Mouse (Mus musculus) lung, postnatal 0 days (tissue): ENCODE results near the gene Golph3l. TPM values are rescaled to one million over a fixed set of nuclear protein-coding genes. Genes with fewer than 3 reads are reported as not detected.
A peak's percentile ranks its signal among the peaks of the same experiment; 100 is the strongest.

ENCODE experiments used
- ATAC-seq: fragments of 200-750 bp; cut with Nextera tagmentation; 2 replicates; pipeline ENCODE4 v1.8.0; 2017; ENCODE audit warnings: moderate library complexity
- DNase-seq: peaks from one replicate; pipeline ENCODE4 v3.0.0-alpha.2; 2016; ENCODE audit warnings: low spot score
- H3K27ac ChIP-seq: fragments of 300-500 bp; sonication (generic); 2 replicates; pipeline ENCODE4 v1.5.1; 2014; ENCODE audit warnings: antibody characterized with exemption, mild to moderate bottlenecking, low read length, mixed read lengths
- H3K27me3 ChIP-seq: fragments of 300-500 bp; sonication (generic); replicated peaks from 2 replicates; pipeline ENCODE4 v1.6.1; 2014; ENCODE audit warnings: low read length, mixed read lengths; ENCODE audit not compliant: insufficient read depth
- H3K36me3 ChIP-seq: fragments of 300-500 bp; sonication (generic); 2 replicates; pipeline ENCODE4 v1.6.1; 2014; ENCODE audit warnings: low read length, mixed read lengths; ENCODE audit not compliant: insufficient read depth
- H3K4me1 ChIP-seq: fragments of 300-500 bp; sonication (generic); 2 replicates; pipeline ENCODE4 v1.6.1; 2014; ENCODE audit warnings: antibody characterized with exemption, low read depth, low read length, mixed read lengths; ENCODE audit not compliant: insufficient read depth
- H3K4me2 ChIP-seq: fragments of 300-500 bp; sonication (generic); replicated peaks from 2 replicates; pipeline ENCODE4 v1.6.1; 2014; ENCODE audit warnings: low read depth, mild to moderate bottlenecking, low read length, moderate library complexity, mixed read lengths
- H3K4me3 ChIP-seq: fragments of 300-500 bp; sonication (generic); 2 replicates; pipeline ENCODE4 v1.5.1; 2014; ENCODE audit warnings: low read depth, low read length
- H3K9ac ChIP-seq: fragments of 300-500 bp; sonication (generic); replicated peaks from 2 replicates; pipeline ENCODE4 v1.6.1; 2014; ENCODE audit warnings: low read depth, mild to moderate bottlenecking
- H3K9me3 ChIP-seq: fragments of 300-500 bp; sonication (generic); 2 replicates; pipeline ENCODE4 v1.6.1; 2016; ENCODE audit warnings: low read length, mixed read lengths
- CTCF ChIP-seq: IDR thresholded peaks from 2 replicates; pipeline ENCODE4 v1.5.1; 2016; ENCODE audit warnings: antibody characterized with exemption, mild to moderate bottlenecking
- EP300 ChIP-seq: IDR thresholded peaks from 2 replicates; pipeline ENCODE4 v1.6.1; 2016; ENCODE audit warnings: antibody characterized with exemption, mild to moderate bottlenecking, control low read depth
- WGBS: fragments of 180-500 bp; shearing (Covaris S2); extraction: QIAGEN DNeasy Blood & Tissue Kit; methylation state at CpG from one replicate; pipeline ENCODE4 v1.1.7; 2014; 5-methylcytosine and 5-hydroxymethylcytosine counted together
- polyA plus RNA-seq: library from polyadenylated mRNA; unstranded; fragments of >200 nt; fragmentation: Nextera tagmentation; extraction: Ambion mirVana; gene quantifications from 2 replicates; pipeline ENCODE4 v1.2.1, GENCODE M21; 2015

Golph3l gene
- polyA plus RNA-seq, 1 experiment from 2014 or later = 23.1 TPM

DNA sequence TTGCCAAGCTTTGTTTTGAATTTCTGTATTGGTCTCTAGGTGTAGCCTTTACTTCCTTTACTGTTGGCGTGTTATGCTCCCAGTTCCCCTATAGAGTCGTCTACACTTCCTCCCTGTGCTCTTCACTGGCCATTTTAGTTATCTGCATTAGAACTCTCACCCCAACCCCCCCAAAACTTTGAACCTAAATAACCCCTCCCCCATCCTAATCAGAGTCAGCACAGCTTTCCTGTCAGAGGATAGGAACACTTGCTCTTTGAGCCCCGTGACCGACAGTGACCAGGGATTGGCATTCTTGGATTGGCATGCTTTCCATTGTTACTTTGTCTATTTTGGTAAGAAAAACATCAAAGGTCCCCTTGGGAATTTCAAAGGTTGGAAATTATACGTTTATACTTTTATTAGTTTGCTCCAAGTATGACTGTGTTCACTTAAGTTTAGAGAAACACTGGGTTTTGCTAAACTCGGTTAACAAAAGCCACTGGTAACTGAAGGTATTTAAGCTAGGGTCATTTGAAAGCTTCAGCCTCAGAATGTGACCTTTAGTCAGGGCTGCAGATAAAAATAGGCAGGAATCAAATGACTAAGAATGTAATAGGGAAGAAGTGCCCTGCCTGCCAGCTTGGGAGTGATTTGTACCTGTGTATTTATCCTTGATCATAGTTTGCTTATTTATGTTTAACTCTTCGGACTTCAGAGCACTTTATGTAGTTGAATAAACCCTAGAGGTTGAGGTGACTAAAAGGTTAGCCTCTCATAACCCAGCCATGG lies 73.4 kb downstream of the Golph3l start:
- WGBS = 12% methylated on average over 7 of the region's 7 CpGs
- no peak for TF ChIP-seq CTCF
- no peak for TF ChIP-seq EP300
- Histone ChIP-seq H3K4me3 (peak overlapping the region; percentile 99), H3K36me3 (peaks cover 26% of the 10 kb centered on the region; the same call in 1 of the 2 replicates), H3K9me3 (no peaks in the 10 kb centered on the region), H3K9ac (peak overlapping the region; percentile 100), H3K27me3 (no peaks in the 10 kb centered on the region), H3K27ac (peak overlapping the region; percentile 52), H3K4me1 (peaks cover 44% of the 10 kb centered on the region), H3K4me2 (peak overlapping the region; percentile 71)
- DNase-seq = peak; percentile 37
- ATAC-seq = no peak

DNA sequence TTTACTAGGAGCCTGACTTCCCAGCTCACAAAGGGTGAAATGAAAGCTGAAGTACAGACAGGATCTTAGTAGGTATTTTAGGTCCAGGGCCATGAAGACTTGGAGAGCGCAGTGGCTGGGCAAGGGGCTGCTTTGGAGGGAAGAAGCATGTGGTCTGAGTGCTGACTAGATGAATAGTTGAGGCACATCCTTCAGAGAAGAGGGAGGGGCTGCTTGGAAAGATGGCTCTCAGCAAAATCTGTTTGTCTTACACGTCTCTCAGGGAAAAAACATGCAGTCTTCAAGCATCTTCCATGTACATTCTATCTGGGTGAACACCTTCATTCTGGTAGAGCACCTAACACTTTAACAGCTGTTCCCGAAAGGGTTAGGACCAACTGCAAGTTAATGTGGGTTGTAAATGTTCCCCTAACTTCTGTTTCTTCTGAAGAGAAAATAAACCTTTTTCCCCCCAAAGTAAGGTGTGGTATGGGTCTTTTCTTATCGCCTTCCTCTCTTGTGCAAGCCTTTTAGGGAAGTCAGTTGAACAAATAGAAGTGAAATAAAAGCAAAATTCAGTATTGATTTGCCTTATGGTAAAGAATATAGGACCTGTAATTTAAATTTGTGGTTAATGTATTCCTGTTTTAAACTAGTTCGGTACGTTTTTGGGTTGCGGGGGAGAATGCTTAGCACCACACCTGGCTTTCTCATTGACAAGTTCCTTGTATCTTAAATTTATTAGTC lies 74.2 kb downstream of the Golph3l start:
- Histone ChIP-seq H3K9ac (no peak overlapping the region; the same call in 1 of the 2 replicates), H3K27ac (0 out of 2 replicates have a peak overlapping the region, but pooled peaks have one; percentile 90), H3K9me3 (no peaks in the 10 kb centered on the region), H3K27me3 (no peaks in the 10 kb centered on the region), H3K4me1 (peaks cover 48% of the 10 kb centered on the region), H3K4me3 (peak overlapping the region; percentile 99), H3K4me2 (peak overlapping the region; percentile 71), H3K36me3 (peaks cover 26% of the 10 kb centered on the region; the same call in 1 of the 2 replicates)
- ATAC-seq (no peak), DNase-seq (no peak)
- TF ChIP-seq EP300 (no peak), CTCF (no peak)
- 60% methylated on average over 7 of the region's 7 CpGs for WGBS

DNA sequence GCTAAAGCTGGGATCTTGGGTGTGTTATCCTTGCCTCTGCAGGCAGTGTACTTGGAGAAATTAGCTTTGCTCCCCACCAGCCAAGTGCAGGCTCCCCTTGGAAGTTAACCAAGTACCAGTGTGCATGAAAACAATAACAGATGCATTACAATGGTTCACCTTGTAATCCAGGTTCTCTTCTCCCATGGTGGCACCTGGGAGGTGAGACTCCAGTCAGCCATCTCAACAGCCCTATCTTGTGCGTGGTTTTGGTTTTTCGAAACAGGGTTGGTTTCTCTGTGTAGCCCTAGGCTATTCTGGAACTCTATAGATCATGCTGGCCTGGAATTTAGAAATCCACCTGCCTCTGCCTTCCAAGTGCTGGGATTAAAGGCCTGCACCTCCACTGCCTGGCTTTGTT lies 74.8 kb downstream of the Golph3l start:
- peak overlapping the region; percentile 90 for H3K27ac ChIP-seq
- ATAC-seq = no peak
- WGBS = 63% methylated on average over 2 of the region's 2 CpGs
- H3K4me1 ChIP-seq = peaks cover 51% of the 10 kb centered on the region
- peaks cover 26% of the 10 kb centered on the region; the same call in 1 of the 2 replicates for H3K36me3 ChIP-seq
- TF ChIP-seq EP300 = no peak
- TF ChIP-seq CTCF = no peak
- DNase-seq = no peak
- no peaks in the 10 kb centered on the region for H3K27me3 ChIP-seq
- no peak overlapping the region for H3K9ac ChIP-seq
- H3K4me3 ChIP-seq = no peak overlapping the region
- no peaks in the 10 kb centered on the region for H3K9me3 ChIP-seq
- peak overlapping the region; percentile 71; the same call in 1 of the 2 replicates for H3K4me2 ChIP-seq

DNA sequence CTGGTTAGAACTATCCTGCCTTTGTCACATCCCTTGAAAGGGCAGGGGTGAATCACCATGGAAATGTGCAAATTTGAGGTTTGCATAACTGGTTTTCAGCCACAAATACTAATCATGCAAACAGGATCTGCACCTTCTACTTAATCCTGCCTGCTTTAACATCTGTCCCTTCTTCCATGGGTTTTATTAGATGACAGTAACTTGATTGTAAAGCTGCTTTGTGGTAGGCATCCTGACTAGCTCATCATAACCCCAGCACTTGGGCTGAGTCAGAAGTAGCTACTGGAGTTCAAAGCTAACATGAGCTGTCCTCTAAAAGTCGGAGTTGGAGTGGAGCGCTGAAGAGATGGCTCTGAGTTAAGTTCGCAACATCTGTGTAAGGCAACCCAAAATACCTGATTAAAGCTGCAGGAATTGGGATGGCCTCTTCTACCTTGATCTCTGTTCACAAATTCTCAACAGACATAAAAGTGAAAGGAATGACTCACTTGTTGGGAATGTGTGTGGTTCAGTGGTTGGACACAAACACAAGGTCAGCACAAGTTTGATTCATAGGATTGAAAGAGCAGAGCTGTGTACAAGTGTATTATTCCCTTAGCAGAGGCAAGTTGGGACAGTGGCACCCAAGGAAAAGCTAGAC lies 75.4 kb downstream of the Golph3l start:
- ATAC-seq (no peak), DNase-seq (peak; percentile 65)
- 54% methylated on average over 3 of the region's 3 CpGs for WGBS
- no peaks in the 10 kb centered on the region for H3K9me3 ChIP-seq
- TF ChIP-seq CTCF (no peak), EP300 (no peak)
- no peaks in the 10 kb centered on the region for H3K27me3 ChIP-seq
- H3K4me3 ChIP-seq = no peak overlapping the region
- no peak overlapping the region for H3K9ac ChIP-seq
- peak overlapping the region; percentile 17; the same call in 1 of the 2 replicates for H3K4me2 ChIP-seq
- H3K36me3 ChIP-seq = peaks cover 26% of the 10 kb centered on the region; the same call in 1 of the 2 replicates
- H3K4me1 ChIP-seq = peaks cover 53% of the 10 kb centered on the region
- H3K27ac ChIP-seq = peak overlapping the region; percentile 90

DNA sequence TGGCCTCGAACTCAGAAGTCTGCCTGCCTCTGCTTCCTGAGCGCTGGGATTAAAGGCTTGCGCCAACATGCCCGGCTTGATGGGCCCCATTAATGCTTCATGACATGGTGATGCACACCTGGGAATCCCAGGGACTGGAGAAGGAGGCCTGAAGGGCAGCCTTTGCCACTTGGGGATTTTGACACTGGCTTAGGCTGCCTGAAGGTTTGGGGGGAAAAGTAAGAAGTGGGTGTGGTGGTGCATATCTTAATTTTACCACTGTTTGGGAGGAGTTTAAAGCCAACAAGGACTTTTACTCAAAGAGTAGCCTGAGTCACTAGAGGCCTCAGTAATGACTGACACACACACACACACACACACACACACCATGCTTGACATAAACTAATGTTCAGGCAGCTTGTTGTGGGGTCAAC lies 76.2 kb downstream of the Golph3l start:
- peaks cover 58% of the 10 kb centered on the region for H3K4me1 ChIP-seq
- H3K27me3 ChIP-seq = no peaks in the 10 kb centered on the region
- DNase-seq (peak; percentile 23), ATAC-seq (no peak)
- no peak overlapping the region for H3K9ac ChIP-seq
- H3K9me3 ChIP-seq = no peaks in the 10 kb centered on the region
- WGBS = 88% methylated on average over 4 of the region's 4 CpGs
- no peak overlapping the region for H3K4me3 ChIP-seq
- peaks cover 26% of the 10 kb centered on the region; the same call in 1 of the 2 replicates for H3K36me3 ChIP-seq
- peak overlapping the region; percentile 90 for H3K27ac ChIP-seq
- no peak overlapping the region for H3K4me2 ChIP-seq
- TF ChIP-seq CTCF (no peak), EP300 (no peak)
